Mouse (Mus musculus): Measurements from ENCODE around the gene Xpo5.

DNA sequence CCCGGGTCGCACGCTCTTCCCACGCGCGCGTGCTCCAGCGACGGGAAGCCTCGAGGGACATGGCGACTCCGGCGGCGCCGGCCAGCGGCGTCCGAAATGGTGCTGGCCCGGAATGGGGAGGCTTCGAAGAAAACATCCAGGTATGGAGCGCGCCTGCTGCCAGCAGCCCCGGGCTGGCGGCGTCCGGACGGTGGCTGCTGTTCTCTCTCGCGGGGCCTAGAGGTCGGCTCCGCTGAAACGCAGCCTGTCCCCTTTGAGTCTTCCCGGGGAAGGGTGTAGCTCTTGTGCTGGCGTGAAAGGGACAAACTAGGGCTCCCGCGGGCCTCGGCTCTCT lies 45.6 kb downstream of the Xpo5 start:
- TF ChIP-seq ZC3H11A (IDR thresholded peaks at IDR 0.05; ENCODE audit: low read depth, low read length) (no peak), CTCF (conservative IDR thresholded peaks at IDR 0.05 in 1 of 2, IDR thresholded peaks at IDR 0.05 in 1 of 2; ENCODE audit: low read depth in 2 of 2, low read length in 2 of 2) (no peak), POLR2AphosphoS2 (IDR thresholded peaks at IDR 0.05; ENCODE audit: low read depth, low read length) (no peak), ZKSCAN1 (IDR thresholded peaks at IDR 0.05; ENCODE audit: borderline replicate concordance, low read depth, low read length) (no peak), EP300 (IDR thresholded peaks at IDR 0.05; ENCODE audit: low read length) (no peak), ZNF384 (IDR thresholded peaks at IDR 0.05; ENCODE audit: low read depth, low read length) (no peak), POLR2A (IDR thresholded peaks at IDR 0.05; ENCODE audit: low read depth, low read length) (no peak)

All from CH12.LX (cell line).